ENCODE assay signal across 8 mouse cellular contexts in the genomic region with DNA sequence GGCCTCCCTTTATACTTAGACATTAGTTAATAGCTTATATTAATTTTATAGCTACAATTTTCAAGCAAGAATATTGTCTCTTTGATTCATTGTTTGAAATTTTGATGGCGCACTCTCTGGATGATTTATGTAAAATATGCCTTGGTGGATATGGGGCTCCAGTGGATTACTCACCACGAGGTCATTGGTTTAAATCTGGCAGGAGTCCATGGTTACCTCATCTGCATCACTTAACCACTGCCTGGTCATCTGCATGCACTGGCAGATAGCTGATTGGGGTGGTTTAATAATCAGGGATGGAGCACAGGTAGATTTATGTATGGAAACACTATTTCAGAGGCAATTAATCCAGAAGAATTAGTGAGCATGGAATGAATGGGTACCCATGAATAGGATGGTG. TPM values are rescaled to one million over a fixed set of nuclear protein-coding genes. Genes with fewer than 3 reads are reported as not detected.
DNase-seq lines count a peak whose midpoint lies in the region; ATAC-seq and TF ChIP-seq lines count a peak whose summit lies in the region.

No protein-coding gene starts in this region.

- 49% methylated on average over 2 of the region's 2 CpGs for WGBS in heart, embryonic 13.5 days
- 34% methylated on average over 2 of the region's 2 CpGs for WGBS in lung, embryonic 14.5 days

- H3K27ac ChIP-seq in heart, embryonic 13.5 days (replicated peaks): no peak overlapping the region
- H3K27ac ChIP-seq in lung, embryonic 14.5 days (ENCODE audit: low read depth): no peak overlapping the region

- H3K4me2 ChIP-seq in heart, embryonic 13.5 days: peak overlapping the region; percentile 72
- H3K4me2 ChIP-seq in lung, embryonic 14.5 days: peak overlapping the region; percentile 72

- no peak overlapping the region for H3K9ac ChIP-seq in heart, embryonic 13.5 days
- H3K9ac ChIP-seq in lung, embryonic 14.5 days: no peak overlapping the region

- H3K4me3 ChIP-seq in heart, embryonic 13.5 days: peak overlapping the region; percentile 67
- H3K4me3 ChIP-seq in lung, embryonic 14.5 days (ENCODE audit: low read depth, low read length): peak overlapping the region; percentile 54; the same call in 1 of the 2 replicates

- DNase-seq in heart, postnatal 4 days: no peak
- peak; percentile 85 for DNase-seq in 3T3-L1 (ENCODE audit: low read depth, low spot score)
- DNase-seq in brain, embryonic 14.5 days (ENCODE audit: low read depth): peak; percentile 24
- no peak for DNase-seq in lung, embryonic 14.5 days
- no peak for DNase-seq in right cerebral cortex, postnatal 14 days
- no peak for DNase-seq in thymus, postnatal 14 days

- H3K4me1 ChIP-seq in heart, embryonic 13.5 days: 0 out of 2 replicates have a peak, but pooled peaks cover 3% of the 10 kb centered on the region
- no peaks in the 10 kb centered on the region for H3K4me1 ChIP-seq in lung, embryonic 14.5 days (ENCODE audit: insufficient read depth)

- H3K9me3 ChIP-seq in heart, embryonic 13.5 days: no peaks in the 10 kb centered on the region
- H3K9me3 ChIP-seq in lung, embryonic 14.5 days (ENCODE audit: low read depth, low read length): no peaks in the 10 kb centered on the region

- TF ChIP-seq CTCF in brain, embryonic 14.5 days (IDR thresholded peaks at IDR 0.05; ENCODE audit: borderline replicate concordance, extremely low read depth, insufficient read depth, insufficient read length): no peak
- TF ChIP-seq CTCF in lung, embryonic 14.5 days (IDR thresholded peaks at IDR 0.05; ENCODE audit: low read depth): no peak

- no peak for TF ChIP-seq POLR2A in brain, embryonic 14.5 days (IDR thresholded peaks at IDR 0.05; ENCODE audit: borderline replicate concordance, extremely low read depth, insufficient read depth, insufficient read length, poor library complexity, severe bottlenecking)

- H3K27me3 ChIP-seq in heart, embryonic 13.5 days (replicated peaks): no peaks in the 10 kb centered on the region
- no peaks in the 10 kb centered on the region for H3K27me3 ChIP-seq in lung, embryonic 14.5 days (ENCODE audit: insufficient read depth, low read length)

- ATAC-seq in heart, embryonic 13.5 days (ENCODE audit: extremely low read depth, insufficient number of reproducible peaks, low FRiP score, low TSS enrichment): no peak
- ATAC-seq in lung, embryonic 14.5 days (ENCODE audit: insufficient read depth): no peak
- ATAC-seq in CD4-positive, CD25-positive, alpha-beta regulatory T cell, adult 4 months: no peak

- no peaks in the 10 kb centered on the region for H3K36me3 ChIP-seq in heart, embryonic 13.5 days
- H3K36me3 ChIP-seq in lung, embryonic 14.5 days (ENCODE audit: insufficient read depth): no peaks in the 10 kb centered on the region

RNA-seq across cellular contexts. Expression of a gene that starts 2.0 kb away (rescaled TPM):
- polyA plus RNA-seq in heart, embryonic 13.5 days (2015; fragmentation: Nextera tagmentation; extraction: Ambion mirVana): 12.8 TPM in 2 replicates
- 10 to 100 TPM; 21.8 to 26.3 TPM for total RNA-seq in heart, postnatal 4 days (2021)
- polyA plus RNA-seq in brain, embryonic 14.5 days (2012; rRNA removed): 8.8 and 11.1 TPM in 2 replicates
- 31.3 and 37.3 TPM in 2 replicates for polyA plus RNA-seq in lung, embryonic 14.5 days (2014; fragmentation: Nextera tagmentation; extraction: Ambion mirVana)
- not detected for polyA plus RNA-seq in CD4-positive, CD25-positive, alpha-beta regulatory T cell, adult 4 months (2017; shearing (Covaris generic))

Comparison
In these comparisons a context has a peak if more than half of its experiments do, and no peak if none do; other contexts are left out.
1. DNase-seq: peak in 3T3-L1 (single experiment) and brain, embryonic 14.5 days (single experiment); none in heart, postnatal 4 days (single experiment), lung, embryonic 14.5 days (single experiment), right cerebral cortex, postnatal 14 days (single experiment) and thymus, postnatal 14 days (single experiment).